Mouse (Mus musculus) stomach, postnatal 0 days (tissue): Measurements from ENCODE around the gene Gpam. TPM values are rescaled to one million over a fixed set of nuclear protein-coding genes. Genes with fewer than 3 reads are reported as not detected.

Source experiments
- ATAC-seq: fragments of 200-750 bp; cut with Nextera tagmentation; 2 replicates; pipeline ENCODE4 v1.8.0; 2017; ENCODE audit not compliant: low FRiP score, low TSS enrichment
- DNase-seq: peaks from one replicate; pipeline ENCODE4 v3.0.0-alpha.2; 2016; ENCODE audit warnings: low spot score
- H3K27ac ChIP-seq: fragments of 300-500 bp; sonication (generic); replicated peaks from 2 replicates; pipeline ENCODE4 v1.5.1; 2014; ENCODE audit warnings: mild to moderate bottlenecking, control low read depth
- H3K27me3 ChIP-seq: fragments of 300-500 bp; sonication (generic); 2 replicates; pipeline ENCODE4 v1.6.1; 2014; ENCODE audit warnings: low read length; ENCODE audit not compliant: control insufficient read depth, insufficient read depth
- H3K36me3 ChIP-seq: fragments of 300-500 bp; sonication (generic); 2 replicates; pipeline ENCODE4 v1.6.1; 2014; ENCODE audit warnings: low read length, mixed read lengths; ENCODE audit not compliant: control insufficient read depth, insufficient read depth
- H3K4me1 ChIP-seq: fragments of 300-500 bp; sonication (generic); replicated peaks from 2 replicates; pipeline ENCODE4 v1.6.1; 2014; ENCODE audit warnings: antibody characterized with exemption; ENCODE audit not compliant: control insufficient read depth, insufficient read depth
- H3K4me2 ChIP-seq: fragments of 300-500 bp; sonication (generic); replicated peaks from 2 replicates; pipeline ENCODE4 v1.6.1; 2014; ENCODE audit warnings: low read depth, mild to moderate bottlenecking, control low read depth, moderate library complexity
- H3K4me3 ChIP-seq: fragments of 300-500 bp; sonication (generic); 2 replicates; pipeline ENCODE4 v1.5.1; 2014; ENCODE audit warnings: low read depth, low read length, control low read depth
- H3K9ac ChIP-seq: fragments of 300-500 bp; sonication (generic); 2 replicates; pipeline ENCODE4 v1.6.1; 2014; ENCODE audit warnings: mild to moderate bottlenecking, low read length, control low read depth, mixed read lengths
- H3K9me3 ChIP-seq: fragments of 300-500 bp; sonication (generic); 2 replicates; pipeline ENCODE4 v1.6.1; 2016; ENCODE audit warnings: low read length; ENCODE audit not compliant: control insufficient read depth
- CTCF ChIP-seq: IDR thresholded peaks from 2 replicates; pipeline ENCODE4 v1.5.1; 2016; ENCODE audit warnings: antibody characterized with exemption, low read depth, mild to moderate bottlenecking, moderate library complexity
- EP300 ChIP-seq: optimal IDR thresholded peaks from 2 replicates; pipeline ENCODE3; 2016; ENCODE audit warnings: antibody characterized with exemption
- WGBS: fragments of 180-500 bp; shearing (Covaris S2); extraction: QIAGEN DNeasy Blood & Tissue Kit; methylation state at CpG from one replicate; pipeline ENCODE4 v1.1.7; 2014; 5-methylcytosine and 5-hydroxymethylcytosine counted together
- polyA plus RNA-seq: library from polyadenylated mRNA; unstranded; fragments of >200 nt; fragmentation: Nextera tagmentation; extraction: Ambion mirVana; gene quantifications from 2 replicates; pipeline ENCODE4 v1.2.1, GENCODE M21; 2015

The Gpam gene
- polyA plus RNA-seq, 1 experiment from 2014 or later, result 12.5 TPM

- TF ChIP-seq EP300 (no peak), CTCF (no peak)
- WGBS, result 40% methylated on average over 11 of the region's 11 CpGs
- ATAC-seq (no peak), DNase-seq (no peak)
- Histone ChIP-seq H3K4me2 (peak overlapping the region; percentile 31), H3K27ac (peak overlapping the region; percentile 78), H3K9me3 (no peaks in the 10 kb centered on the region), H3K4me3 (no peak overlapping the region), H3K36me3 (no peaks in the 10 kb centered on the region), H3K9ac (peak overlapping the region; percentile 27), H3K4me1 (0 out of 2 replicates have a peak, but pooled peaks cover 3% of the 10 kb centered on the region), H3K27me3 (no peaks in the 10 kb centered on the region)
These were observed 23.8 kb downstream of the Gpam start for GRCm38 (mm10) chr19:55103081-55103830.

- WGBS, result 74% methylated on average over 4 of the region's 4 CpGs
- DNase-seq (no peak), ATAC-seq (no peak)
- no peak overlapping the region for H3K27ac ChIP-seq
- TF ChIP-seq EP300 (no peak), CTCF (no peak)
- H3K4me3 ChIP-seq, result no peak overlapping the region
- H3K9me3 ChIP-seq, result no peaks in the 10 kb centered on the region
- no peaks in the 10 kb centered on the region for H3K27me3 ChIP-seq
- H3K36me3 ChIP-seq, result no peaks in the 10 kb centered on the region
- no peak overlapping the region for H3K9ac ChIP-seq
- no peak overlapping the region for H3K4me2 ChIP-seq
- 0 out of 2 replicates have a peak, but pooled peaks cover 3% of the 10 kb centered on the region for H3K4me1 ChIP-seq
These were observed 25.4 kb downstream of the Gpam start for GRCm38 (mm10) chr19:55101659-55102058.

- peak overlapping the region; percentile 96 for H3K4me3 ChIP-seq
- peak overlapping the region; percentile 92 for H3K9ac ChIP-seq
- H3K4me2 ChIP-seq, result peak overlapping the region; percentile 98
- DNase-seq (no peak), ATAC-seq (peak; percentile 5; the same call in 1 of the 2 replicates)
- WGBS, result 52% methylated on average over 2 of the region's 2 CpGs
- H3K27me3 ChIP-seq, result no peaks in the 10 kb centered on the region
- TF ChIP-seq CTCF (no peak), EP300 (peak; percentile 55)
- H3K27ac ChIP-seq, result peak overlapping the region; percentile 96
- H3K9me3 ChIP-seq, result no peaks in the 10 kb centered on the region
- H3K4me1 ChIP-seq, result 0 out of 2 replicates have a peak, but pooled peaks cover 3% of the 10 kb centered on the region
- no peaks in the 10 kb centered on the region for H3K36me3 ChIP-seq
These were observed 26.6 kb downstream of the Gpam start for GRCm38 (mm10) chr19:55100227-55101140.

GRCm38 (mm10) chr19:55099184-55100160 is 27.6 kb downstream of the Gpam start:
- no peaks in the 10 kb centered on the region for H3K27me3 ChIP-seq
- TF ChIP-seq CTCF, result no peak
- no peak for TF ChIP-seq EP300
- DNase-seq, result peak; percentile 87
- no peaks in the 10 kb centered on the region for H3K36me3 ChIP-seq
- H3K4me2 ChIP-seq, result peak overlapping the region; percentile 98
- peak; percentile 78 for ATAC-seq
- H3K27ac ChIP-seq, result peak overlapping the region; percentile 96
- under 1% methylated on average over 63 of the region's 69 CpGs for WGBS
- H3K9me3 ChIP-seq, result no peaks in the 10 kb centered on the region
- peak overlapping the region; percentile 92 for H3K9ac ChIP-seq
- 0 out of 2 replicates have a peak, but pooled peaks cover 3% of the 10 kb centered on the region for H3K4me1 ChIP-seq
- H3K4me3 ChIP-seq, result peak overlapping the region; percentile 96
